Mouse (Mus musculus): ENCODE results near the gene Sfxn5.

Gene Sfxn5

DNA sequence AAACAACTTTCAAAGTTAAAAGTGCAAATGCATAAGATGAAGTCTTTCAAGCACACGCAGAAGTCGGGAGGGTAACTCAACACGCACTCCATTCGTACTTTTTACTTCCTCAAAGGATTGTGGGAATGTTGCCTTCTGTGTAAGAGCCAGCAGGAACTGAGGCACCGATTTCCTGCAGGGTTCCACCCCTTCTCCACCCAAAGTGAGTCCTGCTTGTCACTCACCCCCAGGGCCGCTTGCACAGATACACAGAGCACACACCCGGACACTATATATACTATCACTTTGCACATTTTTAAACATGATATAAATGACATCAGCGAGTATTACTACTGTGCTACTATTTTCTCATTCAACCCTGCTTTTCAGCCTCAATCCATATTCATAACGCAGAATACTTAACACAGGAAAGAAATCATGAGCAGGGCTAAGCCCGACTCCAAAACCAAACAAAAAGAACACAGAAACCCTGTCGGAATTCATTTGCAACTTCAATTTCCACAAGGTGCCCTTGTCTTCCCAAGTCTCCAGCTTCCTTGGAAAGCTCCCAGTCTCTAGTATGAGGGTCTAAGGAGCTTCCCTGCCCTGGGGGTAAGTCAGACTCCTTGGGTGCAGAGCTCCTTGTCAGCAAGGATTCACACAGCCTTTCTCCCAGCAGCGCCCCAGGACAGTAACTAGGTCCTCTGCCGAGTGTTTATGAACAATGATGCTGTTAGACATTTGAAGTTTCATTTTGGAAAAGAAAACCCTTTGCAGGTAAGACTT lies 46.8 kb downstream of the Sfxn5 start:
- DNase-seq, result no peak

DNA sequence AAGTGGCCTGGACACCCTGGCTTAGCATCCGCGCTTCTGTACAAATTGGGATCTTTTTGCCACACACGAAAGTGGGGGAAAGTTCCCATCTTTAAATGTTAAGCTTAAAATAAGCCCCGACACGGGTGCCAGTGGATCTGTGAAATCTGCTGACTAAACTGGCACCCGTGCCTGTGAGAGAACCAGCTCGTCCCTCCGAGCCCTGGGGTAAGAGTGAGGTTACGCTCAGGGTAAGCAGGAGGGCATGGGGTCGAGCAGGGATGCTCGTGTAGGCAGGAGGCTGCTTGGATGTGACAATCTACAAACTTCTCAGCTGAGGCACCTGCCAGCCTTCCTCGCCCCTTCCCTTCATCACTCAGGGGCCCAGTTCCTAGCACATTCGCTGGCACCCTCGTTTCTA lies 52.4 kb downstream of the Sfxn5 start:
- no peak for DNase-seq

DNA sequence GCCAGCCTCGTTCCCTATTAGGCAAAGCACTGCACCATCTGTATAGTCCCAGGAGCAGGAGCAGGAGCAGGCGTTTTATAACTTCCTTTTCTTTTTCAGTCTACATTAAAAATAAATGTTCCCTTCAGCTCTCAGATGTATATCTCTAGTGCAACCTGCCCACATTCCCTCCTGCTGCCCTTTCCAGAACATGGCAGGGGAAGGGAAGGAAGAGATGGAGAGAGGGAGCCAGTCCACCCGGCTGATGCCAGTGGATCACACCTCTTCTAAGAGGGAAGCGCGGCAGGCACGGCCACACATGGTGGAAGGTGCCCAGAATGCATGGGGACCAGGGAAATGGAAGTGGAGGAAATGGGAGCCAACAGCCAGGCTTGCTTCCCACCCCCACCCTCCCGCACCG lies 56.7 kb downstream of the Sfxn5 start:
- peak in 1 of 2 experiments; percentile 27 for DNase-seq

DNA sequence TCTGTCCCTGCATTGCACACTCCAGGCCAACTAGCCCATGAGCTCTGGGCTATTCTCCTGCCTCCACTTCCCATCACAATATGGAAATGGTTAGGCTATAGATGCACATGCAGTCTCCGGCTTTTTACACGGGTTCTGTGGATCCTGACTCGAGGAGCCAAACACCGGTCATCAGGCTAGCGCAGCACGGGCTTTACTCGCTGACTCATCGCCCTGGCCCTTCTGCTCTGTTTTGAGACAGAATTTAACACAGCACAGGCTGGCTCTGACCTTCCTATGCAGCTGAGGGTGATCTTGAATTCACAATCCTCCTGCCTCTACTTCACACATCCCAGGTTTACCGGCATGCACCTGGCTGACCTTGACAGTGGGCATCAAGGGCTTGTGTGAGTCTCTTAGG lies 60.8 kb downstream of the Sfxn5 start:
- DNase-seq, result no peak

- no peak for DNase-seq
Measured at GRCm38 (mm10) chr6:85266060-85266459, 67.2 kb downstream of the Sfxn5 start.

DNA sequence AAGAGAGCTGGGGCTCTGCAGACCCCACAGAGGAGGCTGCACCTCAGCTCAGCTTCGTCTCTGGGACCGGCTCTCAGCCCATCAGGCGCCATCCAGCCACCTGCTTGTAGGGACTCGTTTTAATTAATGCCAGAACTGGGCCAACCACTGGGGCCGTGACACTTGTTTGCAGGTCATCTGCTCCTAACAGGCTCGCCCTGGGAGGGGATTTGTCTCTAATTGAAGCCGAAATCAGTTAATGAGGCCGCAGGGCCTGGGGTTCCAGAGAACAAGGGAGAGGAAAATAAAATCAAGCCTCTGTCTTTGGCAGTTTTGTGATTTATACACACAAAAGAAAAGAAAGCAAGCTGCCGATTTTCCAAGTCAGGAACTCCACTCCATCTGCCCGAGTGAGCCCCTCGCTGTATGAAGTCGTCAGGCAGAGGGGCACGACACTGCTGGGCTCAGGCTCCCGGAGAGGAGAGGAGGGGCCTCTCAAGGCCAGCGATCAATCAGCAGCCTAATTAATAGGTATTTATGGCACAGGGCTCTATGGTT lies 68.2 kb downstream of the Sfxn5 start:
- DNase-seq, result peak in 1 of 2 experiments; percentile 24

- peak; percentile 78 to 84 for DNase-seq
Measured at GRCm38 (mm10) chr6:85262865-85263515, 70.2 kb downstream of the Sfxn5 start.

- DNase-seq, result peak in 1 of 2 experiments; percentile 40
Measured at GRCm38 (mm10) chr6:85259094-85259630, 74.1 kb downstream of the Sfxn5 start.

DNA sequence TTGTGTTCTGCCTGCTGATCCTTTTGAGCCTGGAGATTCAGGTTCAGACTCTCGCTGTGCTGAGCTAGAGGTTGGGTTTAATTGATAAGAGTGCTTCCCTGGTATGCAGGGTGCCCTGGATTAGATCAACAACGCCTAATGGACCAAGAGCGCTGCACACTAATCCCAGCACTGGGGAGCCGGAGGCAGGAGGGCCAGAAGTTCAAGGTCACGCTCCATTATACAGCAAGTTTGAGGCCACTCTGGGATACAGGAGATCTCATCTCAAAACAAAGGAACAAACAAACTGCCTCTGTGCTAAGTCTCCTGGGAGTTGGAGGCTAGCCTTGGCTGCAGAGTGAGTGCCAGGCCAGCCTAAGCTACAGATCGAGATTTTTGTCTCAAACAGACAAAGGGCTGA lies 77.6 kb downstream of the Sfxn5 start:
- DNase-seq, result no peak

- no peak for DNase-seq
Measured at GRCm38 (mm10) chr6:85253994-85254541, 79.2 kb downstream of the Sfxn5 start.

DNA sequence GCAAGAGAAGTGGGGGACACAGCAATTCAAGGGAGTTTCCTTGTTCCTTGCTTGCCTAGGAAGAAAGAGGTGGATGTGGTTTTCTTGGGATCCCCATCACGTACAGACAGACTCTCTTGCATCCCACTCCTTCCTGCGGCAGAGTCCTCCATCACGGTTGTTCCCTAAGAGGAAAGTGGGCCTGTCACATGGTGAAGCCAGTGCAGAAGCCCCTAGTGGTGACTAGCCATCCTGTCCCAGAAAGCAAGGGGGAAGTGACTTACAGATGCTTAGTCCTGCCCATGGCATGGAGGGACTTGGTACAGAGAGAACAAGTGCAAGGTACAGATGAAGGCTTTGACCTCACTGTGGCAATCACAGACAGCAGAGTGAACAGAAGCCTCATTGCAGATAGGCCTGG lies 79.9 kb downstream of the Sfxn5 start:
- no peak for DNase-seq

- no peak for DNase-seq
Measured at GRCm38 (mm10) chr6:85252251-85253058, 80.8 kb downstream of the Sfxn5 start.

DNA sequence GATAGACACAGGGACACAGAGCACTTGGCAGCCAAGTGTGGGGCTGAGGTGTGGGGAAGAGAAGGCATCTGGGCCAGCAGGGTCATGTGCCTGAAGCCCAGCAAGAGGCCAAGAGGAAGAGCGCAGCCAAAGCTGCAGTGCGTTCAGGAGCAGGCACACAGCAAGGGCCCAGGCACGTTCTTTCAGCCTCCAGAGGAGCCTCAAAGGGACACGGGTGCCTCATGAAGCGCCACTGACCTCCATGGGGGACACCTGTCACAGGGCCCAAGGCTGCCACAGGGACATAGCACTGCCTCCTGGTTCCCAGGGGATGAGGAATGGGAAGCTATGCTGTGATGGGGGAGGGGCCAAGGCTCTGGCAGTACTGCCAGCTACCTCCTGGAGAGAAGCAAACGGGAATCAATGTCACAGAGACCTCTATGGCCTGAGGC lies 82.4 kb downstream of the Sfxn5 start:
- DNase-seq, result no peak

DNA sequence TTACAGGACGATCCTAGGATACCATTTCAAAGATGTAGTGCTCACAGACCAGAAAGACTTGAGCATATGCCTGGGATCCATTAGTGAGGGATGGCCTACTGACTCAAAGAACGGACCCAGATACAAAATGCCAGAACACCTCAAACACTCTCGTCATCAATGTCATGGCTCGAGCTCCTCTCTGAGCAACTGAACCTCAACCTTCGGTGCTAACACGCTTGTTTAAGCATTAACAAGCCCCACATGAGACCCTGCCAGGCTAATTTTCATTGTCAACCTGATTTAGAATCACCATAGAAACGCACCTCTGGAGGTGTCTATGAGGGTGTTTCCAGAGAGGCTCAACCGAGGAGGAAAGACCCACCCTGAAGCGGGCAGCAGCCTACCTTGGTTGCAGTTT lies 83.4 kb downstream of the Sfxn5 start:
- no peak for DNase-seq

DNA sequence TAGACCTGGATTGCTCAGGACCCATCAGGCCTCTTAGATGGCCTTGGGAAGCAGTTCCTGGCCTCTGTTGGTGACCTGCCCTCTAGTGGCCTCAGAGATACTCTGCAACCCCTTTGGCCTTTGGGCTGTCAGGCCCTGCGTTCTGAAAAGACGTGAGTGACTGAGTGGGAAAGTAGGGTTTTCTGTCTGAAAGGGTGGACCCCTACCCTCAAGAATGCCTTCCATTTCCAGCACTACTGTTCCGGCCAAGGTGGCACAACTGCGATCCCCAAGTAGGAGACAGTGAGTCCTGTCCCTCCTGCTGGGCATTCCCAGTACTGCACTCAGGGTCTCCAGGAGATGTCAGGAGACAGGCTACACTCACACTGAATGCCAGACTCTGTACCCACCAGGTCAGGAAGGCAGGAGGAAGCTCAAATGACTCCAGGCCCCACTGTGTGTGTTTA lies 94.2 kb downstream of the Sfxn5 start:
- peak; percentile 81 to 90 for DNase-seq

DNA sequence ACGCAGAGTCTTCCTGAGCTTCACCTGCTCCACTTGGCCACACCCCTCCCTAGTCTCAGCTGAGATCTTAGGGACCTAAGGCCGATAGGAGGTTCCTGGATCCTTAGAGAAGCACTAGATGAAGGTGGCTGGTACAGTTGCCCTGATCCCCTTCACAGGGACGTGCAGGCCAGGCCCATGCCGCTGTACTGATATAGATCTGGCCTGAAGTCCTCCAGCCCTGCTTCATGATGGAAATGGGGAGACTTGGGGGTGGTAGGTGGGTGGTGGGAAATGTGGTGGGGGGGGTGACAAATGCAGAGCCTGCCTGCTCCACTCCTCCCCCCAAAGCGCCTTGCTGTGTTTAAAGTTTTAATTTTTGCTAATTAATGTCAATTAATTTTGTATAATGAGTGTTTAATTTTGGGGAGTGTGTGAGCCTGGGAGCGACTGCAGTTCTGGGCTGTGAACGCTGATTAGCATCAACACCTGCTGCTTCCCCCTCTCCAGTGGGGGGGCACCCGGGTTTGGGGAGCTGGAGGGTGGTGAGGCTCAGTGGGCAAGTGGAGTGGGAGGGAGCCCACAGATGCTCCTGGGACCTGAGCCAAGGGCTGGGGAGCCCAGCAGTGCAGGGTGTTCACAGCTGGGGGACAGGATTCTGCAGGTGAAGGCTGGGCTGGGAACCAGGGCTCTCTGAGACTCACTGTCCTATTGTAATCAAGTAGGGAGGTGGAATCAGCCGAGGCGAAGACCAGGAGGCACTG lies 95.5 kb downstream of the Sfxn5 start:
- peak in 1 of 2 experiments; percentile 35 for DNase-seq

DNA sequence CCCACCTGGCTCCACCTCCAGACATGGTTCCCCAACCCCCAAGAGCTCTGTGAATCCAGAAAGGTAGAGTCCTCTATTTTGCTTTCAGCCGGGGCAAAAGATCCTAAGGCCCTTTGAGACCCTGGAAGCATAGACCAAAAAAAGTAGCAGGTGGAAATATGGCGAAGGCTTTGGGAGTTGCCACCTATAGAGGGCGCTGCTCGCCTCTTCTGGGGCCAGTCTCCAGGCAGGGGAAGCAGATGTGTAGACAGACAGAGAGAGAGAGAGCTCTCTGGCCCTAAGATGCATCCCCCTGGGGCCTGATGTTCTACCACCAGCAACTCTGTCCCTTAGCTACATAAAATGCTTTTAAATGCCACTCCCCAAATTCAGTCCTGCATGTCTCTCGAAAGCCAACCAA lies 96.2 kb downstream of the Sfxn5 start:
- peak in 1 of 2 experiments; percentile 60 for DNase-seq

DNA sequence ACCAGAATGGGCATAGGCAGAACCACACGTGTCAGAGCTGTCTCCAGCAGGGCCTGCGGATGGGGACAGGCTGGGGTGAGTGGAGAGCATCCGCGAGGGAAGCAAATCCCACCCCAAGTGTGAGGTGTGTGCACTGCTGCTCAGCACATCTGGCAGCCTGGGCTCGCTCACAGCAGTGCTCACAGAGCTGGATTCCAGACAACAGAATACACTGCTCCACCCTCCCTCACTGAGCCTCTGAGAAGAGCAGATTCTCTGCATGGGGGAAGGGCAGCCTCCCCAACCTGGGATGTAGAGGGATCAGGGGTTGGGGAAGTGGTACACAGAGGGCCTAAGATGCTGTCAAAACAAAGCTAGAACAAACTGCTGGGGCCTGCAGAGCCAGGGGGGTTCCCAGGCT lies 98.4 kb downstream of the Sfxn5 start:
- no peak for DNase-seq

DNA sequence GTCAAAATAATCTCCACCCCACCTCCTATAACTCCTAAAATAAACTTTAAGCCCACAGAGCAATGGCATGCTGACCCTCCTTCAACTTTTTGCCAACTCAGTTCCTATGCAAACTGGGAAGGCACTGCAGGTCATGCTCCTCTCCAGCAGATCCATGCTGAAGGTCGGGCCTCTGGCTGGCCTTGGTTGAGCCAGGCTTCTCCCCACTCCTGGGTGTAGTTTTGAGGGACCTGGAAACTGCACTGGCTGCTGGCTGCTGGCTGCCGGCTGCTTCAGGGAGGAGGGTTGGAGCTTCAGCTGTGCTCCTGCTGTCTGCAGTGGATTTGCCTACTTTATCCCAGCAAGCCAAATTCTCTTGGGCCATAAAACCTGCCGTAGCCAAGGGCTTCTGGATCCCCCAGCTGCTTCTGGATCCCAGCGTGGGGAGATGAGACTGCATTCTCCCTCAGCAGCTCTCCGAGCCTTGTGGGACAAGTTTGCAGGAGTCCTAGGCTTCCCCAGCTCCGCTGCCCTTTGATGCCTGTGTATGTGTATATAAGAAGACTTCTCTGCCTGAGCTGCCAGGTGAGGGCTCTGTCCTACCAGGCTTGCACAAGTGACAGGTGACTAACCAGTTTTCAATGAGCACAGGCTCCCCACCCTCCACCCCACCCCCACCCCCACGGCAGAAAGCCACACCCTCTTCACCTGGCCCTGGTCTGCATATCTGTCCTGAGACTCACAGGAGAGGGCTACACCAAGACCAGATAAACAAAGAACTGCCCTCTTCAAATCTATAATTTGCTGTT lies 100.2 kb downstream of the Sfxn5 start:
- DNase-seq, result no peak

DNA sequence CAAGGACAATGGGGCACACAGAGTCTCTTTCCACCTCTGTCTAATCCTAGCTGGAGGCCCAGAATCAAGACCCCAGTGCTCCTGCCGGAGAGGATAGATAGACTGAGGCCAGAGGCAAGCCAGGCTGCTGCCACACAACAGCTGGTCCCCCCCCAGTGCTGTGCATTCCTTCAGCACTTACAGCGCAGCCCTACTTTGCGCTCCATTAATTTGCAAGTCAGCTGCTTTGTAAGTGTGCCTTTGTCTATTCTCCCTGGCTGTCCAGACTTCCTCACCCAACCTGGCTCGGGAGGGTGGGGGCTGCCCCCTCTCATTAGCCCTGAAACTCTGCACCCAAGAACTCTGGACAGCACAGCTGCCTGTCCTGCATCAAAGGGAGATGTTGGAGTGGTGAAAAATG lies 101.2 kb downstream of the Sfxn5 start:
- no peak for DNase-seq

DNA sequence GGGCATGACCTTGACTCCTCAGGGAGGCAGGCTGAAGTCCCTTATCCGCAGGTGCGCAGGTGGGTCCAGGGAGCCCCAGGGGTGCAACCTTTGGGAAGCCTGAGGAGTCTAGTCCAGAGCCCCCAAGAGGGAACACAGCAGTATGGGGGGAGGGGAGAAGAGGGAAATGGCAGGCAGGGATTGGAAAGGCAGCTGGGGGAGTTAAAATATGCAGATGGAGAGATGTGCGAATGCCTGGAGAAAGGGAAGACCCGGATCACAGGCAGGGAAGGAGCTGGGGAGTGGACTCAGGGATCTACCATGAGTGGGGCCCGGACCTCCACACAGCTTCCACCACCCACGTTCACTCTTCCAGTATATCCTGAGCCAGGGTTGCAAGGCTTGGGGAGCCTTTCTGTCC lies 101.8 kb downstream of the Sfxn5 start:
- DNase-seq, result no peak

All from cerebellum, postnatal 14 days (tissue).